Mouse (Mus musculus) ES-Bruce4 (cell line): ENCODE data around the gene Grip2. TPM values are rescaled to one million over a fixed set of nuclear protein-coding genes. Genes with fewer than 3 reads are reported as not detected.

Experiments
- H3K27ac ChIP-seq: 2 replicates; pipeline ENCODE4 v1.5.1; 2012; ENCODE audit warnings: low read length, inconsistent platforms; ENCODE audit not compliant: insufficient read depth
- H3K27me3 ChIP-seq: 2 replicates; pipeline ENCODE4 v1.6.1; 2012; ENCODE audit warnings: mild to moderate bottlenecking, low read length, inconsistent platforms; ENCODE audit not compliant: control insufficient read depth, poor library complexity, insufficient read depth, severe bottlenecking
- H3K36me3 ChIP-seq: 2 replicates; pipeline ENCODE4 v1.6.1; 2012; ENCODE audit warnings: inconsistent platforms, mild to moderate bottlenecking, low read length, moderate library complexity; ENCODE audit not compliant: control insufficient read depth, poor library complexity, insufficient read depth, severe bottlenecking
- H3K4me1 ChIP-seq: one replicate; pipeline ENCODE4 v1.8.1; 2011; ENCODE audit warnings: low read length; ENCODE audit not compliant: control insufficient read depth, insufficient read depth
- H3K4me3 ChIP-seq: 2 replicates; pipeline ENCODE4 v1.5.1; 2011; ENCODE audit warnings: low read depth, mild to moderate bottlenecking, low read length
- H3K9ac ChIP-seq: 2 replicates; pipeline ENCODE4 v1.6.1; 2012; ENCODE audit warnings: low read depth, mild to moderate bottlenecking, inconsistent platforms; ENCODE audit not compliant: poor library complexity, severe bottlenecking
- H3K9me3 ChIP-seq: replicated peaks from 2 replicates; pipeline ENCODE4 v1.6.1; 2012; ENCODE audit warnings: mild to moderate bottlenecking, low read length, inconsistent platforms; ENCODE audit not compliant: control insufficient read depth, poor library complexity, insufficient read depth, severe bottlenecking
- CTCF ChIP-seq: IDR thresholded peaks from one replicate; pipeline ENCODE4 v1.8.1; 2011; ENCODE audit warnings: low read depth, low read length
- EP300 ChIP-seq: IDR thresholded peaks from 2 replicates; pipeline ENCODE4 v1.6.1; 2011; ENCODE audit warnings: low read depth, low read length; ENCODE audit not compliant: insufficient read depth
- POLR2A ChIP-seq: IDR thresholded peaks from one replicate; pipeline ENCODE4 v1.8.1; 2011; ENCODE audit warnings: low read length; ENCODE audit not compliant: insufficient read depth
- polyA plus RNA-seq: library from polyadenylated mRNA; stranded (reverse); fragments of >200 nt; gene quantifications from 2 replicates; pipeline ENCODE4 v1.2.4, GENCODE M21; 2011; ENCODE audit warnings: low read depth; ENCODE audit not compliant: missing spikeins, insufficient read depth, insufficient read length

Grip2 gene
- polyA plus RNA-seq, 1 experiment: 0.46 TPM

GRCm38 (mm10) chr6:91785018-91785417 is 42.0 kb downstream of the Grip2 start:
- H3K4me1 ChIP-seq: no peaks in the 10 kb centered on the region
- H3K36me3 ChIP-seq: no peaks in the 10 kb centered on the region

GRCm38 (mm10) chr6:91779206-91779605 is 47.8 kb downstream of the Grip2 start:
- Histone ChIP-seq H3K36me3 (no peaks in the 10 kb centered on the region), H3K27ac (no peak overlapping the region), H3K9ac (no peak overlapping the region), H3K9me3 (no peaks in the 10 kb centered on the region), H3K27me3 (no peaks in the 10 kb centered on the region), H3K4me3 (no peak overlapping the region), H3K4me1 (no peaks in the 10 kb centered on the region)
- TF ChIP-seq EP300: no peak
- no peak for TF ChIP-seq POLR2A
- TF ChIP-seq CTCF: no peak

More at GRCm38 (mm10) chr6:91785018-91785417, 42.0 kb downstream of the Grip2 start:
- TF ChIP-seq POLR2A (no peak), CTCF (no peak), EP300 (no peak)
- H3K9me3 ChIP-seq: no peaks in the 10 kb centered on the region
- no peak overlapping the region for H3K4me3 ChIP-seq
- no peak overlapping the region for H3K9ac ChIP-seq
- H3K27me3 ChIP-seq: no peaks in the 10 kb centered on the region
- H3K27ac ChIP-seq: no peak overlapping the region

DNA sequence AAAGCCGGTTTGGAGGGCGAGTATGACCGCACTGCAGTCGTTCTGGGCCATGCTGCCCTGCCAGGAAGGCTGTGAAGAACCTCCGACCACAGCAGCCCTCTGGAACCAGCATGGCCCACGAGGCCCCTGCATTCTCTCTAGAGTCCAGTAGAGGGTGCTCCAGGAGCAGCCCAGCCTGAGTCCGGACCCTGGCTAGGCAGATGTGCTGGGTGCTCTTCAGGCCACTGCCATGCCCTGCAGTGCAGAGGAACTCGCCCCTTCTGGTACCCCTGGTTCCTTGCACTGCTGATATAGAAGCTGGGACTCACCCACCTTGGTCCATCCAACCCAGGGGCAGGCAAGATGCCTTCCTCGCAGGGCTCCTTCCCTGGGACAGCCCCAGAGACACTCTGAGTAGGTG is 50.5 kb downstream of the Grip2 start:
- H3K4me1 ChIP-seq: no peaks in the 10 kb centered on the region
- no peak overlapping the region for H3K4me3 ChIP-seq
- TF ChIP-seq CTCF (peak; percentile 82), EP300 (no peak), POLR2A (no peak)
- no peaks in the 10 kb centered on the region for H3K27me3 ChIP-seq
- no peaks in the 10 kb centered on the region for H3K36me3 ChIP-seq
- H3K27ac ChIP-seq: no peak overlapping the region
- no peaks in the 10 kb centered on the region for H3K9me3 ChIP-seq
- H3K9ac ChIP-seq: no peak overlapping the region

- Histone ChIP-seq H3K27me3 (no peaks in the 10 kb centered on the region), H3K36me3 (no peaks in the 10 kb centered on the region), H3K9me3 (no peaks in the 10 kb centered on the region), H3K9ac (no peak overlapping the region), H3K27ac (no peak overlapping the region), H3K4me3 (no peak overlapping the region), H3K4me1 (no peaks in the 10 kb centered on the region)
- no peak for TF ChIP-seq CTCF
- TF ChIP-seq POLR2A: no peak
- no peak for TF ChIP-seq EP300
These were observed 53.1 kb downstream of the Grip2 start for GRCm38 (mm10) chr6:91773951-91774350.

GRCm38 (mm10) chr6:91767550-91767949 is 59.5 kb downstream of the Grip2 start:
- Histone ChIP-seq H3K9me3 (no peaks in the 10 kb centered on the region), H3K4me3 (no peak overlapping the region), H3K27ac (no peak overlapping the region), H3K36me3 (no peaks in the 10 kb centered on the region), H3K27me3 (no peaks in the 10 kb centered on the region), H3K4me1 (no peaks in the 10 kb centered on the region), H3K9ac (no peak overlapping the region)
- TF ChIP-seq POLR2A (no peak), CTCF (no peak), EP300 (no peak)

- H3K4me1 ChIP-seq: no peaks in the 10 kb centered on the region
- no peak overlapping the region for H3K9ac ChIP-seq
- no peak overlapping the region for H3K4me3 ChIP-seq
- no peak overlapping the region for H3K27ac ChIP-seq
- TF ChIP-seq POLR2A (no peak), CTCF (peak; percentile 14)
- no peaks in the 10 kb centered on the region for H3K27me3 ChIP-seq
- H3K9me3 ChIP-seq: no peaks in the 10 kb centered on the region
- H3K36me3 ChIP-seq: peaks cover under 1% of the 10 kb centered on the region; the same call in 1 of the 2 replicates
These were observed 64.9 kb downstream of the Grip2 start for GRCm38 (mm10) chr6:91762051-91762742.
